Mouse (Mus musculus) stomach, postnatal 0 days (tissue): Measurements from ENCODE around the gene Il13ra1.

Source experiments
- CTCF ChIP-seq: IDR thresholded peaks from 2 replicates; pipeline ENCODE4 v1.5.1; 2016; ENCODE audit warnings: antibody characterized with exemption, low read depth, mild to moderate bottlenecking, moderate library complexity
- EP300 ChIP-seq: optimal IDR thresholded peaks from 2 replicates; pipeline ENCODE3; 2016; ENCODE audit warnings: antibody characterized with exemption

GRCm38 (mm10) chrX:36193951-36194350 lies 82.0 kb downstream of the Il13ra1 start:
- no peak for TF ChIP-seq CTCF
- no peak for TF ChIP-seq EP300
